Mouse (Mus musculus): ENCODE results near the gene Grm7.

The Grm7 gene

GRCm38 (mm10) chr6:110868311-110868710 lies 222.9 kb downstream of the Grm7 start:
- DNase-seq (ENCODE audit: low read depth, low spot score), result no peak

DNA sequence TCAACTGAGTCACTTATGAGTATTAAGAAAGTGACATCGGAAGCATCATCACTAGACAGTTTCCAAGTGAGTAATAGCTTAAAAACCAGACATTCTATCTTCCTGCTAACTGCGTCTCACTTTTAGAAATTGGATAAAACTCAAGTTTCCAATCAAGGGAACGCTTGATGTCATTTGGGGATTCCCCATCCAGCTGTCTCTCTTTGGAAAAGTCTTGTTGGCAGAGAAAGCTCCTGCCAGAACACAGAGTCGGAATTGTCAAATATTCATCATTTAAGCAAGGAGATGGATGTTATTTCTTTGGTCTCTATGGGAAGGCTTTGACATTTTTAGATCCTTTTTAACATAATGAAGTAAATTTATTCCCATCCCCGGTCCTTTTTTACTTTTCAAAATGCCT lies 336.6 kb downstream of the Grm7 start:
- DNase-seq (ENCODE audit: low read depth, low spot score), result no peak

DNA sequence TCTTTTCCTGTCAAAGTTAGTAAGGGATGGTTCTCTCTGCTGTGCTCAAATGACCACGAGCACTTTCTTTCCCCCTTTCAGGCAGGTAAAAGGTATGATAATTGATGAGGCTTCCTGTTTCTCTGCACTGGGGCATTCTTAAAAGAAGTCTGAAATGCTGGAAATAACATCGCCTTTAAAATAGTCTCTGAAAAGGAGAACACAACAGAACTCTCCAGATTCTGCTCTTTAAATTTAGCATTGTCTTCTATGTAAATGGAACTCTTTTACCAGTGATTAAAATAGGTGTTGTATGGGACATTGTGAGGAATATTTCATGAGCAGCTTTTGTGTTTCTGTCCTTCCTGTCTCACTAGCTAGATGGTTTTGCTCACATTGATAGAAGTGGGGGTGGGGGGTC lies 393.7 kb downstream of the Grm7 start:
- no peak for DNase-seq (ENCODE audit: low read depth, low spot score)

DNA sequence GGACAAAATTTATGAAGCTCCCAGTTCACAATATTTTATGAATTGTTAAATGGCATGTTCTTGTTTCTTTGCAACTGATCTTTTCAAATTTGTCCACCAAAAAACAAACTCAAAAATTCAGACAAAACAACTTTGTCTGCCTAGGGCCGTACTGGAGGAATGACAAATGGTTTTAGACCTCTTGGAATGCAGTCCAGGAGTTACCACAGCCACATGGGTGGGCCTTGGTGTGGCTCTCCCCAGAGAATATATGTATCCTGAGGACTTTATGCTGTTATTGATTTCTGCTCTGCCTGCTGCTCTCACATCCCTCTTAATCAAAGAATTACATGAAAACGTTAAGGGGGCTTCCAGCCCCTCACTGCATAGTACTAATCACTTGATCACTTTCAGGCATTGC lies 400.5 kb downstream of the Grm7 start:
- no peak for DNase-seq (ENCODE audit: low read depth, low spot score)

DNA sequence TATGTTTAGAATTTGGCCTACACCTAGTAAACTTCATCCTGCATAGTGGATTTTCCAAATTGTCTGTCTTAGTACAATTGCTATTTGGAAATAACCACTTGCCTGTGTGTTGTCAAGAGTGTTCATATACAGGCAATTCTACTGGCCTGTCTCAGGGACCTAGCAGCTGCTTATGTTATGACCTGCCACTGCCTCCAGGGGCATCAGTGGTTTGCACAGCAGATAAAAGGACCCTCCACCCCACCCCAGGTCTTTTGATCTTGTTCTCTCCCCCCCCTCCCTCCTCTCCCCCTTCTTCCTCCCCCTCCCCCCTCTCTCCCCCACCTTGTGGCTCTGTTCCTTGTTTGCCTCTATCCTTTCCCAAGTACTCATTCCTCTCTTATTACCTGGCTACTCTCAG lies 403.9 kb downstream of the Grm7 start:
- no peak for DNase-seq (ENCODE audit: low read depth, low spot score)

DNA sequence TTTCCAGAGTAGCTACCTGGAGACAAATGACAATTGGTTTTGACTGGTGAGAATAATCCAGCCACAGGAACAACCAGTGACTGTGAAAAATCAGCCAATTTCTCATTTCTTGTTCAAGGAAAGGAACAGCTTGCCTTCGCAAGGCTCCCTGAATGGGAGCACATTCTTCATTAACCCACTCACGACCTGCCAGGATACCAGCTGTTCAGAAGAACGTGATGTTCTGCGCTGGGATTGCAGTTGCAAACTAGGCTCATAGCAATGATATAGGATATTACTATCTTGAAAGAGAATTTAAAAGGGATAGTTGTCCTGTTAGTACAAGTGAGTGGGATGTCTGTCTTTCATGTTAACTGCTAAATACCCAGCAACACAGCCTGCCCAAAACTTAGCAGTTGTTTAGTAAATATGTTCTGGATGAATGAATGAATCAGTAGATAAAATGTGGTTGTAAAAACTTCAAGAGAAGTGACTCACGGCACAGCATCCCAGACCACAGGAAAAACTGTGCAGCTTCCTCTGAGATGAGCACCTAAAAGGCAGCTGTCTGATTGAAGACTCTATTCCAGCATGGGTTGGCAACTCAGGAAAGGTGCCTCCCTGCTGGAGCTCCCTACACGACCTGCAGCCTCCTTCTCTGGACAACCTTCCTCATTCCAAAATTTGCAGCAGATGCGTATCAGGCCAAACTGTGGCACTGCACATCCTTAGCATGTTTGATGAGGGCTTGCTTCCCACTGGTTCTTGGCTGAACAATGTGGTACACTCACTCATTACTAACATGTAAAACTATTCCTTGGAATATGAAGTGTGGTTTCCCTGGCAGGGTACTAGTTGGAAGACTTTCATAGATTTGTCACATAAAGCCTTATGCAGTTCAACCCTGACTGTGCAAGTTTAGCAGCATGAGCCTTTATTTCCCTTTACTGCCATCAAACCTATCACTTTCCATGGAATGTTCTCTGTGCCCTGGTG lies 408.9 kb downstream of the Grm7 start:
- DNase-seq (ENCODE audit: low read depth, low spot score), result no peak

DNA sequence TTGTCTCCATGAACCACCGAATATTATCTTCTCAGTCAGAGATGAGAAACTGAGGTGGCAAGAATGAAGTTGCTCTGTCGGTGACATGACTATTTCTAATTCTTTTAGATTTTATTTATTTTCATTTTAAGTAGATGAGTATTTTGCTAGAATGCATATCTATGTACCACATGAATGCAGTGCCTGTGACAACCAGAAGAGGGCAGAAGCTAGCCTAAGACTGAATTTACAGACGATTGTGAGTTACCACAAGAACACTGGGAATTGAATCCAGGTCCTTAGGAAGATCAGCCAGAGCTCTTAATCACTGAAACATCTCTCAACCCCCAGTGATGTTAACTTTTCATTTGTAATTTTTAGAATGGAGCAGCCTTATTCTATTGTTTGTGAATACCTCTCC lies 412.4 kb downstream of the Grm7 start:
- no peak for DNase-seq (ENCODE audit: low read depth, low spot score)

GRCm38 (mm10) chr6:111060004-111060403 lies 414.6 kb downstream of the Grm7 start:
- DNase-seq (ENCODE audit: low read depth, low spot score), result no peak

GRCm38 (mm10) chr6:111084569-111084968 lies 439.2 kb downstream of the Grm7 start:
- DNase-seq (ENCODE audit: low read depth, low spot score), result no peak

DNA sequence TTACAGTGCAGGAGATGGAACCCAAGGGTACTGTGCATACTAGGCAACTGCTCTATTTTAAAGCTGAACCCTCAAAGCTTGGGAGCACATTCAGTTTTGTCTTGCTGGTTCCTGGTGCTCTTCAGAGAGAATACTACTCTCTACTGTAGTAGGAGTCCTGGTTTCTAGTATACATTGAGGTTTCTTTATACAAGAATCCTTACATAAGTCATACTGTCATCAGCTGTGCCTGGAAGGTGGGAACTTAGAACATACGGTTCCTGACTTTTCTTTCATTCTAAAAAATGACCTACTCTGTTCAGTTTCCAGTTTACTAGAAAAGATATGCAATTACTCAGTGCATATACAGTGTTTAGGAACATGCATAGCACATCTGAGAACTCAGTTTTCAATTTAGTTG lies 449.4 kb downstream of the Grm7 start:
- DNase-seq (ENCODE audit: low read depth, low spot score), result no peak

GRCm38 (mm10) chr6:111105485-111105884 lies 460.1 kb downstream of the Grm7 start:
- DNase-seq (ENCODE audit: low read depth, low spot score), result no peak

DNA sequence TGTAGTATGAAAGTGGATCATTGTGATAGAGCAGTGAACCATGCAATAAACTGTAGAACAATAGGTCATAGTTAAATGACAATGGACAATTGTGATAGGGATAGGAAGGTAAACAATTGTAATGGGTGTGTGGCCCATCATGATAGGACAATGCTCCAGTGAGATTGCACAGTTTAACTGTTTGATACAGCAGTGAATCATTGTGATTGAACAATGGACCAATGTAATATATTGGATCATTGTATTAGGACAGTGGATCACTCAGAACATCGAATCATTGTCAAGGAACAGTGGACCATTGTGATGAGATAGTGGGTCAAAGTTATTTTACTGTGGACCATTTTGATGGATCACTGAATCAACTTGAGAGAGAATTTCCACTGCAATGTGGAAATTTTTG lies 515.7 kb downstream of the Grm7 start:
- no peak for DNase-seq (ENCODE audit: low read depth, low spot score)

- no peak for DNase-seq (ENCODE audit: low read depth, low spot score)
Observed at GRCm38 (mm10) chr6:111195333-111195732, 550.0 kb downstream of the Grm7 start.

DNA sequence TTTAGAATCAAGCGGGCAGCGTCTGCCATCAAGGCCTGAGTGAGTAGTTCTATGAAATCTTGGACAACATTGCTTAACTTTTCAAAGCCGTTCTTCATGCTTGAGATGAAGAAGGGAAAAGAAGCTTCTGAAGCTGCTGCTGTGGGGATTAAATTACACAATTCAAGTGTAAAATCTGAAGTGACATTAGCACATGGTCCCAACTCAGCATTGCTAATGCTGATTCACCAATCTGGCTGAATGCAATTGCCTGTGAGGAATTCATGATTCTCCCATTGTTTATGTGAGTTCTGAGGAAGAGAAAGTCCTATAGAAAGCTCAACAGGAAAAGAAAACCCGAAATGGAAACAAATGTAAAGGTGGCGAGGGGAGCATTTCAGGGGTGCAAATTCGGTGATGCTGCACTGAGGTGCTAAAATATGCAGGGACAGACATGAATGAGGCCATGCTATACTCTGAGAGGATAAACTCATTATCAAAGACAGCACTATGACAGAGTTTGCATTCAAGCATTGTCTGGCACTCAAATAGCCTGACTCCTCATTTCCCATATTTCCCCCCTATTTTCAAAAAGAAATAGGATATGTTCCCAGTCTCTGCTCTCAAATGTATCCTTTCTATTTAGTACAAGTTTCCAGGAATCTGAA lies 575.8 kb downstream of the Grm7 start:
- no peak for DNase-seq (ENCODE audit: low read depth, low spot score)

- no peak for DNase-seq (ENCODE audit: low read depth, low spot score)
Observed at GRCm38 (mm10) chr6:111255215-111255614, 609.8 kb downstream of the Grm7 start.

DNA sequence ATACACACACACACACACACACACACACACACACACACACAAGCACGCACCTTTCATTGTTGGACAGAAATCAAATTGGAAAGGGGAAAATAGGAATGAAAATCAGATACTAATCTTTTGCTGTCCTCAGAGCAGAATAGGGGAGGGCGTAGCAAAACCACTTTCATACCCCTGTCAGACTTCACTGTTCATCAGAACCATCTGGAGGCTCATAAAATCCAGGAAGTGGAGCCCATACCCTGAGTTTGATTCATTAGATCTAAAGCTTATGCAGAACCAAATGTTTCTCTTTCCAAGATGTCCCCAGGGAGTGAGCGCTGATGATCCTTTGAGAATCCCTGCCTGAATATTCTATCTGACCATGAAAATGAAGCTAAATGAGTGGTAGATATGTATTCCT lies 611.6 kb downstream of the Grm7 start:
- DNase-seq (ENCODE audit: low read depth, low spot score), result no peak

- DNase-seq (ENCODE audit: low read depth, low spot score), result no peak
Observed at GRCm38 (mm10) chr6:111258256-111258655, 612.9 kb downstream of the Grm7 start.

- no peak for DNase-seq (ENCODE audit: low read depth, low spot score)
Observed at GRCm38 (mm10) chr6:111261181-111261580, 615.8 kb downstream of the Grm7 start.

- no peak for DNase-seq (ENCODE audit: low read depth, low spot score)
Observed at GRCm38 (mm10) chr6:111276657-111277056, 631.3 kb downstream of the Grm7 start.

DNA sequence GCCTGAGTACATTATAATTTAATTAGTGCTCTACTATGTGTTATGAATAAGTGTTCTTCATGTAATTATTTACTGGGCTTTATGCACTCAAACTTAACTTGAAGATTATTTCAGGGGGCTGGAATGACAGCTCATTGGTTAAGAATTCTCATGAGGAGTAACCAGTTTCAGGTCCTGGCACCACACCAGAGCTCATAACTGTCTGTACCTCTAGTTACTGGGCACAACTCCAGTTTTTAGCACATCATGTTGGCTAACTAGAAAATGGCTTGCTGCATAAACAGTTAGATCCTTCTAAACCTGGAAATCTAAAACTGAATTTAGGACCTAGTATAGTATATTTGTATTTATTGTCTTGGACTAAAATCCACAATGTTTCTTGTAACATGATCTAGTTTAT lies 633.1 kb downstream of the Grm7 start:
- DNase-seq (ENCODE audit: low read depth, low spot score), result no peak

- no peak for DNase-seq (ENCODE audit: low read depth, low spot score)
Observed at GRCm38 (mm10) chr6:111293505-111294001, 648.2 kb downstream of the Grm7 start.

DNA sequence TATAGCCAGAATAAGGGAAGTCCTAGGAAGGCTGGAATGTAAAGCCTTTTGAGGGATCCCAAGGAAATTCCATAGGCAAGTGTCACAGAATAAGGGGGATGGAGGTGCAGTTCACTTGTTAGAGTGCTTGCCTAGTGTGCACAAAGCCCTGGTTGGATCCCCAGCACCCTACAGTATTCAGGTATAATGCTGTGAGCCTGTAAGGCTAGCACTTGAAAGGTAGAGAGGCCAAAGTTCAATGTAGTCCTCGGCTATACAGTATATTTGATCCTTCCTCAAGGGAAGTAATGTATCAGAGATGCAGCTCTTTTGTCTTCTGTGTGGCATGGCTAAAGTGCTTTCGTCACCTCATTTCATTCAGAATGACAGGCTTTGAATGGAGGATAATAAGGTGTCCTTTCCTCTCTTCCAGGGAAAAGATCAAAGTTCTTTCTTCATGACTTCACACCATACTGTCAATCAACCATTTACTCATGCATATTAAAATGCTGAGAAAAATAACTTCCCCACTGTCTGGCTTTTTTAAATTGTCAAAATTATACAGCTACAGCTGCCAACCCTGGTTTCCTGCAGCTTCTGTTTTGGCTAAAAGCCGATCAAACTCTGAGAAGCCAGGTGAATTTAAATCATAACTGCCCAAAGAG lies 658.7 kb downstream of the Grm7 start:
- no peak for DNase-seq (ENCODE audit: low read depth, low spot score)
